Mouse (Mus musculus): ENCODE measurements around the gene Myh14.

The Myh14 gene

GRCm38 (mm10) chr7:44670803-44671202 lies at the start of gene Myh14:
TSS of gene Myh14 (minus strand) at chr7:44670843.
- CTCF ChIA-PET = no interaction called here

GRCm38 (mm10) chr7:44709881-44710280 lies 39.2 kb upstream of the Myh14 start:
- CTCF ChIA-PET = no interaction called here

GRCm38 (mm10) chr7:44708574-44708973 lies 37.9 kb upstream of the Myh14 start, which contains the start of gene Izumo2:
TSS of gene Izumo2 (plus strand) at chr7:44708742.
- CTCF ChIA-PET = interaction anchor here (0.8 kb wide), 1 partner anchor 12 kb away, joined by 3 read pairs; no protein-coding TSS in a partner anchor

GRCm38 (mm10) chr7:44708093-44708492 lies 37.5 kb upstream of the Myh14 start:
- CTCF ChIA-PET = interaction anchor here (0.7 to 0.8 kb wide), 2 partner anchors 10 to 11 kb away, joined by 3 to 6 read pairs; no protein-coding TSS in a partner anchor

- CTCF ChIA-PET = no interaction called here
Observed at GRCm38 (mm10) chr7:44707169-44707675, 36.6 kb upstream of the Myh14 start.

- CTCF ChIA-PET = no interaction called here
Observed at GRCm38 (mm10) chr7:44706322-44706721, 35.7 kb upstream of the Myh14 start.

- CTCF ChIA-PET = interaction anchor here (0.6 kb wide), 1 partner anchor 38 kb away, joined by 4 read pairs; no protein-coding TSS in a partner anchor
Observed at GRCm38 (mm10) chr7:44705086-44705485, 34.4 kb upstream of the Myh14 start.

GRCm38 (mm10) chr7:44704363-44704762 lies 33.7 kb upstream of the Myh14 start:
- CTCF ChIA-PET = interaction anchor here (0.6 kb wide), 1 partner anchor 125 kb away, joined by 3 read pairs; no protein-coding TSS in a partner anchor

GRCm38 (mm10) chr7:44702985-44703384 lies 32.3 kb upstream of the Myh14 start:
- CTCF ChIA-PET = no interaction called here

- CTCF ChIA-PET = no interaction called here
Observed at GRCm38 (mm10) chr7:44701921-44702320, 31.3 kb upstream of the Myh14 start.

GRCm38 (mm10) chr7:44697980-44698379 lies 27.3 kb upstream of the Myh14 start:
- CTCF ChIA-PET = interaction anchor here (0.6 kb wide), 1 partner anchor 10 kb away, joined by 6 read pairs; no protein-coding TSS in a partner anchor

GRCm38 (mm10) chr7:44697191-44697710 lies 26.6 kb upstream of the Myh14 start:
- CTCF ChIA-PET = interaction anchor here (0.6 kb wide), 2 partner anchors 11 kb away, joined by 3 to 6 read pairs; partner anchors contain the start of gene Izumo2

- CTCF ChIA-PET = no interaction called here
Observed at GRCm38 (mm10) chr7:44695223-44695622, 24.6 kb upstream of the Myh14 start.

- CTCF ChIA-PET = interaction anchor here (0.6 kb wide), 1 partner anchor 133 kb away, joined by 3 read pairs; no protein-coding TSS in a partner anchor
Observed at GRCm38 (mm10) chr7:44693427-44694175, 23.0 kb upstream of the Myh14 start.

- CTCF ChIA-PET = no interaction called here
Observed at GRCm38 (mm10) chr7:44689331-44689730, 18.7 kb upstream of the Myh14 start.

GRCm38 (mm10) chr7:44688890-44689289 lies 18.2 kb upstream of the Myh14 start:
- CTCF ChIA-PET = no interaction called here

GRCm38 (mm10) chr7:44685531-44686402 lies 15.1 kb upstream of the Myh14 start:
- CTCF ChIA-PET = no interaction called here

- CTCF ChIA-PET = no interaction called here
Observed at GRCm38 (mm10) chr7:44683656-44684055, 13.0 kb upstream of the Myh14 start.

- CTCF ChIA-PET = interaction anchor here (0.6 kb wide), 1 partner anchor 11 kb away, joined by 3 read pairs; no protein-coding TSS in a partner anchor
Observed at GRCm38 (mm10) chr7:44676611-44677010, 6.0 kb upstream of the Myh14 start.

- CTCF ChIA-PET = interaction anchor here (0.6 to 0.7 kb wide), 3 partner anchors 9 to 20 kb away, joined by 3 to 14 read pairs (median 3); no protein-coding TSS in a partner anchor
Observed at GRCm38 (mm10) chr7:44676126-44676525, 5.5 kb upstream of the Myh14 start.

GRCm38 (mm10) chr7:44675171-44675570 lies 4.5 kb upstream of the Myh14 start:
- CTCF ChIA-PET = no interaction called here

- CTCF ChIA-PET = interaction anchor here (0.6 kb wide), 1 partner anchor 325 kb away, joined by 23 read pairs; no protein-coding TSS in a partner anchor
Observed at GRCm38 (mm10) chr7:44674511-44674910, 3.9 kb upstream of the Myh14 start.
